Mouse (Mus musculus): ENCODE results near the gene Trip4. TPM values are rescaled to one million over a fixed set of nuclear protein-coding genes. Genes with fewer than 3 reads are reported as not detected.
"Not testable (repeated sequence)": the region's sequence is repeated elsewhere in the genome, so short reads cannot be mapped to it uniquely, and the experiment has no call there.

Trip4 gene
- polyA plus RNA-seq, 1 experiment from 2014 or later, result 32.5 TPM

- peaks cover 28% of the 10 kb centered on the region for H3K4me1 ChIP-seq
- no peaks in the 10 kb centered on the region for H3K9me3 ChIP-seq (replicated peaks)
- no peak overlapping the region for H3K4me3 ChIP-seq
- H3K27ac ChIP-seq, result no peak overlapping the region
- 70% methylated on average over 8 of the region's 8 CpGs for WGBS
- no peaks in the 10 kb centered on the region for H3K27me3 ChIP-seq (ENCODE audit: low read depth, poor library complexity, severe bottlenecking)
- no peak for DNase-seq (ENCODE audit: low spot score)
- H3K36me3 ChIP-seq, result peaks cover 9% of the 10 kb centered on the region
Observed at GRCm38 (mm10) chr9:65786885-65787787, 121.5 kb downstream of the Trip4 start.

GRCm38 (mm10) chr9:65785772-65786368 lies 122.7 kb downstream of the Trip4 start:
- no peak overlapping the region for H3K4me3 ChIP-seq
- H3K4me1 ChIP-seq, result peaks cover 15% of the 10 kb centered on the region
- no peaks in the 10 kb centered on the region for H3K9me3 ChIP-seq (replicated peaks)
- no peak for DNase-seq (ENCODE audit: low spot score)
- H3K27me3 ChIP-seq (ENCODE audit: low read depth, poor library complexity, severe bottlenecking), result no peaks in the 10 kb centered on the region
- peaks cover 9% of the 10 kb centered on the region for H3K36me3 ChIP-seq
- 80% methylated on average over 4 of the region's 4 CpGs for WGBS
- H3K27ac ChIP-seq, result no peak overlapping the region

GRCm38 (mm10) chr9:65779619-65780018 lies 129.0 kb downstream of the Trip4 start:
- WGBS, result 97% methylated on average over 3 of the region's 3 CpGs
- not testable (repeated sequence) for H3K27me3 ChIP-seq (ENCODE audit: low read depth, poor library complexity, severe bottlenecking); H3K4me3 ChIP-seq; H3K27ac ChIP-seq; H3K9me3 ChIP-seq (replicated peaks); H3K36me3 ChIP-seq; DNase-seq (ENCODE audit: low spot score)
- peaks cover 14% of the 10 kb centered on the region for H3K4me1 ChIP-seq

Other genes with a start within 250 kb of the Trip4 start
- 267 and 319 TPM in 2 replicates for gene Oaz2, start 240.8 kb downstream of the Trip4 start, polyA plus RNA-seq (2016; fragmentation: Nextera tagmentation; extraction: Ambion mirVana)
- gene Zfp609, start 81.2 kb downstream of the Trip4 start, polyA plus RNA-seq (2016; fragmentation: Nextera tagmentation; extraction: Ambion mirVana), result 7.5 and 7.6 TPM in 2 replicates
- gene Pclaf, start 18.6 kb downstream of the Trip4 start, polyA plus RNA-seq (2016; fragmentation: Nextera tagmentation; extraction: Ambion mirVana), result 338 and 354 TPM in 2 replicates
- 11.8 and 15.4 TPM in 2 replicates for gene Csnk1g1, start 130 bp upstream of the Trip4 start, polyA plus RNA-seq (2016; fragmentation: Nextera tagmentation; extraction: Ambion mirVana)
- gene Ppib, start 151.4 kb upstream of the Trip4 start, polyA plus RNA-seq (2016; fragmentation: Nextera tagmentation; extraction: Ambion mirVana), result 501 and 523 TPM in 2 replicates
- 1.9 and 2.4 TPM in 2 replicates for gene Snx22, start 160.9 kb upstream of the Trip4 start, polyA plus RNA-seq (2016; fragmentation: Nextera tagmentation; extraction: Ambion mirVana)
- 122 and 126 TPM in 2 replicates for gene Snx1, start 217.8 kb upstream of the Trip4 start, polyA plus RNA-seq (2016; fragmentation: Nextera tagmentation; extraction: Ambion mirVana)
- gene Ciao2a, start 217.8 kb upstream of the Trip4 start, polyA plus RNA-seq (2016; fragmentation: Nextera tagmentation; extraction: Ambion mirVana), result 166 and 171 TPM in 2 replicates
- gene Dapk2, start 249.4 kb upstream of the Trip4 start, polyA plus RNA-seq (2016; fragmentation: Nextera tagmentation; extraction: Ambion mirVana), result 2.9 and 3.6 TPM in 2 replicates

All from limb, embryonic 10.5 days (tissue).